Comparison of ENCODE assay signal across 9 mouse cellular contexts in genomic region chr9:20971751-20972140, GRCm38 (mm10). TPM values are rescaled to one million over a fixed set of nuclear protein-coding genes. Genes with fewer than 3 reads are reported as not detected.
DNase-seq lines count a peak whose midpoint lies in the region; ATAC-seq and TF ChIP-seq lines count a peak whose summit lies in the region.
"Had no signal": no experiment of that assay in that cellular context is flagged by ENCODE, and none has a peak within 500 bp of the region (broad histone marks: within the 10 kb centered on the region; RNA-seq: fewer than 3 reads in every experiment).

No protein-coding gene starts in this region.

- H3K4me3 ChIP-seq in kidney, embryonic 14.5 days (ENCODE audit: low read length), result peak overlapping the region; percentile 75; the same call in 1 of the 2 replicates
- H3K4me3 ChIP-seq in embryonic facial prominence, embryonic 14.5 days (ENCODE audit: low read depth, low read length), result peak overlapping the region; percentile 87
- H3K4me3 ChIP-seq in cerebellum, adult 2 months (replicated peaks; ENCODE audit: insufficient read depth, low read depth, low read length), result no peak overlapping the region
- no peak overlapping the region for H3K4me3 ChIP-seq in forebrain, embryonic 14.5 days (ENCODE audit: low read depth, low read length)

- no peak for TF ChIP-seq POLR2A in cerebellum, adult 2 months (IDR thresholded peaks at IDR 0.05; ENCODE audit: borderline replicate concordance, insufficient read depth, low read length)

- whole genome bisulfite sequencing in kidney, embryonic 14.5 days, result 22% methylated on average over 7 of the region's 7 CpGs
- 17% methylated on average over 7 of the region's 7 CpGs for WGBS in embryonic facial prominence, embryonic 14.5 days
- WGBS in cerebellum, adult 2 months, result 83% methylated on average over 7 of the region's 7 CpGs
- 76% methylated on average over 7 of the region's 7 CpGs for WGBS in forebrain, embryonic 14.5 days

- peak; percentile 60 for ATAC-seq in kidney, embryonic 14.5 days (ENCODE audit: low FRiP score, low TSS enrichment)
- ATAC-seq in embryonic facial prominence, embryonic 14.5 days (ENCODE audit: low read depth), result peak; percentile 62
- ATAC-seq in forebrain, embryonic 14.5 days, result no peak

- peaks cover 25% of the 10 kb centered on the region for H3K36me3 ChIP-seq in kidney, embryonic 14.5 days (ENCODE audit: control insufficient read depth, insufficient read depth, low read length)
- peaks cover 26% of the 10 kb centered on the region for H3K36me3 ChIP-seq in embryonic facial prominence, embryonic 14.5 days (ENCODE audit: control insufficient read depth, insufficient read depth, low read length)
- H3K36me3 ChIP-seq in forebrain, embryonic 14.5 days (ENCODE audit: control insufficient read depth, insufficient read depth, low read length), result peaks cover 13% of the 10 kb centered on the region; the same call in 1 of the 2 replicates

- peak overlapping the region; percentile 95 for H3K27ac ChIP-seq in kidney, embryonic 14.5 days (ENCODE audit: low read depth, low read length)
- peak overlapping the region; percentile 91 for H3K27ac ChIP-seq in embryonic facial prominence, embryonic 14.5 days (replicated peaks; ENCODE audit: low read depth, low read length)
- no peak overlapping the region for H3K27ac ChIP-seq in cerebellum, adult 2 months (ENCODE audit: insufficient read depth, low read length)
- H3K27ac ChIP-seq in forebrain, embryonic 14.5 days (ENCODE audit: low read depth, low read length), result no peak overlapping the region

- H3K27me3 ChIP-seq in kidney, embryonic 14.5 days (ENCODE audit: control insufficient read depth, insufficient read depth, low read length), result no peaks in the 10 kb centered on the region
- no peaks in the 10 kb centered on the region for H3K27me3 ChIP-seq in embryonic facial prominence, embryonic 14.5 days (replicated peaks; ENCODE audit: control insufficient read depth, insufficient read depth, low read length)
- peaks cover 1% of the 10 kb centered on the region; the same call in 1 of the 2 replicates for H3K27me3 ChIP-seq in cerebellum, adult 2 months (ENCODE audit: control insufficient read depth, insufficient read depth, low read length)
- no peaks in the 10 kb centered on the region for H3K27me3 ChIP-seq in forebrain, embryonic 14.5 days (replicated peaks; ENCODE audit: control insufficient read depth, insufficient read depth, low read length)
- H3K27me3 ChIP-seq: CH12.LX had no signal

- peaks cover 35% of the 10 kb centered on the region for H3K4me1 ChIP-seq in kidney, embryonic 14.5 days (ENCODE audit: control insufficient read depth, insufficient read depth, low read length)
- peaks cover 27% of the 10 kb centered on the region for H3K4me1 ChIP-seq in embryonic facial prominence, embryonic 14.5 days (ENCODE audit: control insufficient read depth, insufficient read depth, low read length)
- 0 out of 2 replicates have a peak, but pooled peaks cover 1% of the 10 kb centered on the region for H3K4me1 ChIP-seq in cerebellum, adult 2 months (ENCODE audit: control insufficient read depth, insufficient read depth, low read length)
- peaks cover 10% of the 10 kb centered on the region for H3K4me1 ChIP-seq in forebrain, embryonic 14.5 days (ENCODE audit: control insufficient read depth, insufficient read depth, low read length)

- TF ChIP-seq CTCF in cerebellum, adult 2 months (IDR thresholded peaks at IDR 0.05; ENCODE audit: borderline replicate concordance, insufficient read depth, low read depth, low read length), result no peak

- no peak for DNase-seq in kidney, adult 11 months
- DNase-seq in embryonic facial prominence, embryonic 14.5 days (ENCODE audit: low spot score), result peak; percentile 89
- peak; percentile 54 for DNase-seq in heart, postnatal 4 days
- DNase-seq in mesoderm, embryonic 11.5 days (ENCODE audit: low read depth, low spot score), result peak; percentile 45
- DNase-seq in layer of hippocampus, adult 8-10 months (ENCODE audit: low spot score in 2 of 2), result no peak
- no peak for DNase-seq in cerebellum, adult 2 months
- no peak for DNase-seq in forebrain, embryonic 14.5 days (ENCODE audit: low spot score)

- H3K9me3 ChIP-seq in kidney, embryonic 14.5 days (ENCODE audit: control insufficient read depth, low read length), result no peaks in the 10 kb centered on the region
- no peaks in the 10 kb centered on the region for H3K9me3 ChIP-seq in embryonic facial prominence, embryonic 14.5 days (ENCODE audit: control insufficient read depth, low read length)
- H3K9me3 ChIP-seq in forebrain, embryonic 14.5 days (replicated peaks; ENCODE audit: control insufficient read depth, low read length), result no peaks in the 10 kb centered on the region

- H3K9ac ChIP-seq in kidney, embryonic 14.5 days (ENCODE audit: low read depth, low read length), result peak overlapping the region; percentile 42; the same call in 1 of the 2 replicates
- H3K9ac ChIP-seq in embryonic facial prominence, embryonic 14.5 days (ENCODE audit: low read depth, low read length), result peak overlapping the region; percentile 45; the same call in 1 of the 2 replicates
- no peak overlapping the region for H3K9ac ChIP-seq in forebrain, embryonic 14.5 days (ENCODE audit: low read length)

- peak overlapping the region; percentile 78 for H3K4me2 ChIP-seq in kidney, embryonic 14.5 days (replicated peaks; ENCODE audit: low read depth, low read length)
- H3K4me2 ChIP-seq in embryonic facial prominence, embryonic 14.5 days (ENCODE audit: low read depth, low read length), result peak overlapping the region; percentile 82
- H3K4me2 ChIP-seq in forebrain, embryonic 14.5 days (ENCODE audit: low read length), result no peak overlapping the region

RNA-seq across cellular contexts. Expression of gene S1pr2, which starts 4.8 kb away (rescaled TPM):
- 26.7 and 36.1 TPM in 2 replicates for polyA plus RNA-seq in kidney, embryonic 14.5 days (2014; fragmentation: Nextera tagmentation; extraction: Ambion mirVana)
- 54.5 and 59.6 TPM in 2 replicates for polyA plus RNA-seq in embryonic facial prominence, embryonic 14.5 days (2014; fragmentation: Nextera tagmentation; extraction: Ambion mirVana)
- 10 to 100 TPM in 1 of 2 experiments, 1 to 10 TPM in 1; 8.4 to 11.1 TPM for total RNA-seq in heart, postnatal 4 days (2021)
- 1 to 10 TPM; 1.3 to 4.4 (median 3.7) TPM for total RNA-seq in layer of hippocampus, adult 8-10 months (2022)
- polyA plus RNA-seq in cerebellum, adult 2 months (2012; rRNA removed), result 1.8 and 1.9 TPM in 2 replicates
- 5.9 and 7.8 TPM in 2 replicates for polyA plus RNA-seq in forebrain, embryonic 14.5 days (2014; fragmentation: Nextera tagmentation; extraction: Ambion mirVana)

RNA-seq across cellular contexts. Expression of gene Dnmt1, which starts 12.1 kb away (rescaled TPM):
- polyA plus RNA-seq in kidney, embryonic 14.5 days (2014; fragmentation: Nextera tagmentation; extraction: Ambion mirVana), result 71.8 and 87.1 TPM in 2 replicates
- polyA plus RNA-seq in embryonic facial prominence, embryonic 14.5 days (2014; fragmentation: Nextera tagmentation; extraction: Ambion mirVana), result 46.8 and 56.5 TPM in 2 replicates
- 10 to 100 TPM; 66.7 to 68.2 TPM for total RNA-seq in heart, postnatal 4 days (2021)
- total RNA-seq in layer of hippocampus, adult 8-10 months (2022), result 10 to 100 TPM; 32.9 to 38.4 (median 35.2) TPM
- 45.0 and 45.3 TPM in 2 replicates for polyA plus RNA-seq in cerebellum, adult 2 months (2012; rRNA removed)
- 51.1 and 52.1 TPM in 2 replicates for polyA plus RNA-seq in forebrain, embryonic 14.5 days (2014; fragmentation: Nextera tagmentation; extraction: Ambion mirVana)

RNA-seq across cellular contexts. Expression of gene Mrpl4, which starts 30.8 kb away (rescaled TPM):
- 145 and 146 TPM in 2 replicates for polyA plus RNA-seq in kidney, embryonic 14.5 days (2014; fragmentation: Nextera tagmentation; extraction: Ambion mirVana)
- polyA plus RNA-seq in embryonic facial prominence, embryonic 14.5 days (2014; fragmentation: Nextera tagmentation; extraction: Ambion mirVana), result 110 and 119 TPM in 2 replicates
- total RNA-seq in heart, postnatal 4 days (2021), result 10 to 100 TPM; 85.7 to 98.0 TPM
- 10 to 100 TPM; 60.1 to 65.7 (median 61.0) TPM for total RNA-seq in layer of hippocampus, adult 8-10 months (2022)
- 135 and 139 TPM in 2 replicates for polyA plus RNA-seq in cerebellum, adult 2 months (2012; rRNA removed)
- polyA plus RNA-seq in forebrain, embryonic 14.5 days (2014; fragmentation: Nextera tagmentation; extraction: Ambion mirVana), result 118 and 129 TPM in 2 replicates

RNA-seq across cellular contexts. Expression of gene Icam1, which starts 44.0 kb away (rescaled TPM):
- 7.1 and 10.3 TPM in 2 replicates for polyA plus RNA-seq in kidney, embryonic 14.5 days (2014; fragmentation: Nextera tagmentation; extraction: Ambion mirVana)
- 18.6 and 20.0 TPM in 2 replicates for polyA plus RNA-seq in embryonic facial prominence, embryonic 14.5 days (2014; fragmentation: Nextera tagmentation; extraction: Ambion mirVana)
- total RNA-seq in heart, postnatal 4 days (2021), result 1 to 10 TPM; 8.0 to 8.5 TPM
- total RNA-seq in layer of hippocampus, adult 8-10 months (2022), result 1 to 10 TPM; 2.8 to 9.8 (median 6.3) TPM
- polyA plus RNA-seq in cerebellum, adult 2 months (2012; rRNA removed), result 1.4 and 1.6 TPM in 2 replicates
- 2.6 and 3.5 TPM in 2 replicates for polyA plus RNA-seq in forebrain, embryonic 14.5 days (2014; fragmentation: Nextera tagmentation; extraction: Ambion mirVana)

RNA-seq across cellular contexts. Expression of gene Icam4, which starts 57.4 kb away (rescaled TPM):
- 0.45 and 0.49 TPM in 2 replicates for polyA plus RNA-seq in kidney, embryonic 14.5 days (2014; fragmentation: Nextera tagmentation; extraction: Ambion mirVana)
- polyA plus RNA-seq in embryonic facial prominence, embryonic 14.5 days (2014; fragmentation: Nextera tagmentation; extraction: Ambion mirVana), result 0.65 and 0.69 TPM in 2 replicates
- total RNA-seq in heart, postnatal 4 days (2021), result under 1 TPM; 0.27 to 0.93 TPM
- 1 to 10 TPM in 3 of 4 experiments, under 1 TPM in 1; 0.49 to 1.8 (median 1.4) TPM for total RNA-seq in layer of hippocampus, adult 8-10 months (2022)
- 0.32 and 0.65 TPM in 2 replicates for polyA plus RNA-seq in cerebellum, adult 2 months (2012; rRNA removed)
- polyA plus RNA-seq in forebrain, embryonic 14.5 days (2014; fragmentation: Nextera tagmentation; extraction: Ambion mirVana), result not detected in 2 replicates

Comparison
In these comparisons a context has a peak if more than half of its experiments do, and no peak if none do; other contexts are left out.
1. H3K27ac ChIP-seq: peak in kidney, embryonic 14.5 days (single experiment) and embryonic facial prominence, embryonic 14.5 days (single experiment); none in cerebellum, adult 2 months (single experiment) and forebrain, embryonic 14.5 days (single experiment).
2. H3K4me3 ChIP-seq: peak in kidney, embryonic 14.5 days (single experiment) and embryonic facial prominence, embryonic 14.5 days (single experiment); none in cerebellum, adult 2 months (single experiment) and forebrain, embryonic 14.5 days (single experiment).
3. DNase-seq: peak in embryonic facial prominence, embryonic 14.5 days (single experiment), heart, postnatal 4 days (single experiment) and mesoderm, embryonic 11.5 days (single experiment); none in kidney, adult 11 months (single experiment), layer of hippocampus, adult 8-10 months (0 of 2), cerebellum, adult 2 months (0 of 2) and forebrain, embryonic 14.5 days (single experiment).